Mouse (Mus musculus): ENCODE data around the gene Itga8.

Itga8 gene

DNA sequence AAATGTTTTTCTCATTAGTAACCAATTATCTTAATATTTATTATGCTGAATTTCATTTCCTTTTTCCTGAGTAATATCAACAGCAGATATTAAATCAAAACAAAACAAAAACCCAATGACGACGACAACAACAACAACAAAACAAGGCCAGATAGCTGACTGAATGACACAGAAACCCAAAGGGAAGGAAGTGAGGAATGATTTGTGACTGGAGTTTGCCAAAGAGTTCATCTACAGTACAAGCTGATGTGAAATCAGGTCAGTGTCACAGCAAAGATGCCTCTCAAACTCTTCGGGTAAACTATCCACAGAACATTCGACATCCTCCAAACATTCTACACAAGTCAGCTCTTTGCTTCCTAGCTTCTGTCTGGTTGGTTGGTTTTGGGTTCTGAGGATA is 104.0 kb downstream of the Itga8 start:
- DNase-seq (ENCODE audit: low read depth, low spot score): no peak

DNA sequence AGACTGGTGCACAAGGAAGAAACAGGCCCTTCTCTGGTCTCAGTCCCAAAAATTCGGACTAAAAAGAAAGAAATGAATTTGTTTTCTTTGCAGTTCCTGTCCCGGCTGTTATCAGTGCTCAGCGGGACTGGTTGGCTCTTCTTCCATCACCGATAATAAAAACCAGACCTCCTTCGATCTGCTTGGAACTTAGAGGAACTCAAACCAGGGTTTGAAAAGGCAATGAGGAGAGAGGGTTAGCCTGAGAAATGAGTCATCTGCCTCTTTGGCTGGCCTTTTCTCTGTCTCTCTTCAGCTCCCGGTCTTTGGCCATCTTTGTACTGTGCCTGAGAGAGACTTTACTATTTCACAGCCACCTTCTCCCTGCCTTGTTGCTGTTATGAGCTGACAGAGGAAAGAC is 112.7 kb downstream of the Itga8 start:
- no peak for DNase-seq (ENCODE audit: low read depth, low spot score)

DNA sequence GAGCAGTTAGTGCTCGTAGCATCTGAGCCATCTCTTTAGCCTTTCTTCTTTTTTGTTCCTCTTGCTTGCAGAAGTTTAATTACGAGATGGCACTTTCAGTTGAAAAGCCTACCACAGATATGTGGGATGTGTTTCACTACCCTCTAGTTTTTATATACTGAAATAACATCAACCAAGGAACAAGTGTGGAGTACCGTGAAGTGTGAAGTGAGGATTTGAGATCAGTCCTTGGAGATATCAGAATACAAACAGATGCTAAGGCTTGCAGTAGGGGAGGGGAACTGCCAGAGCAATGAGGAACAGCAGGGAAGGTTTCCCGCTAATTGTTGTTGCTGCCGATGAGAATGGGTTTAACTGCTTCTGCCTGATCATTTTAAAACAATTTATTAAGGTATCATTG is 114.1 kb downstream of the Itga8 start:
- DNase-seq (ENCODE audit: low read depth, low spot score): peak; percentile 75

DNA sequence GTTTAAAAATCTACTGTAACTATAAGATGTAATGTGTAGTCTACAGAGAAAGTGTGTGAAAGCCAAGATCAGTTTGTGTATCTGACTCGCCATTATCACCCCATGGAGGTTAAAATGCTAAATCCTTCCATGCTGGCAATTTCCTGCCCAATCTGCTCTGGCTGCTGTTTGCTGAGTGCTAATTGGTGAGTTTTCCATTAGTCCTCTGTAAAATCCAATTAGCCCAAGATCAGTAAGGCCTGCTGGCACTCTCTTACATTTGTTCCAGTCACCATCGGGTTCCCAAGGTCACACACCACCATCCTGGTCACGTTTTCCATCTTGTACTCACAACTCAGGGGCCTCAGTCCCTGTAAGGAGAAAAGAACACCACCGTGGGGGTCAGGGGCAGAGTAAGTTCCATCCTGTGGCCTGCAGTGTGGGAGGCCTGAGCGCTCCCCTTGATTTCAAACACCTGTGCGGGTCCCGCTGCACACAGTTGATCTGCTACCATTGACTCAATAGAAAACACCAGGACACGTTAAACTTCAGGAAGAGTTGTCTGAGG is 119.2 kb downstream of the Itga8 start:
- no peak for DNase-seq (ENCODE audit: low read depth, low spot score)

DNA sequence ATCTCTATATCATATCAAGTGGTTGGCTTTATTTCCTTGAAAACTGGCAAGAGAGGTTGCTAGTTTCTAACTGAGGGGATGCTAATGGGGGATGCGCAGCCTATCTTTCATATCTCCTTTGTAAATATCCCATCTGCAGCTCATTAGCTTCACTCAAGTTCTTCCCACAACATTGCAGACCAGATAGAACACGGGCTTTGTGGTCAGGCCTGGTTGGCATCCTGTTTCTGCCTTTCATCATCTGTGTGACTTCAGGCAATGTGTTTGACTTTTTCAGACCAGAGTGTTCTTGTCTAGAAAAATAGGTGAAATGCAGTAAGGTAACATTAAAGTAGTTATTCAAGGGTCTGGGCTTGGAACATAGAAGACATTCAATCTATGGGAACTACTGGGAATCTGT is 121.1 kb downstream of the Itga8 start:
- no peak for DNase-seq (ENCODE audit: low read depth, low spot score)

DNA sequence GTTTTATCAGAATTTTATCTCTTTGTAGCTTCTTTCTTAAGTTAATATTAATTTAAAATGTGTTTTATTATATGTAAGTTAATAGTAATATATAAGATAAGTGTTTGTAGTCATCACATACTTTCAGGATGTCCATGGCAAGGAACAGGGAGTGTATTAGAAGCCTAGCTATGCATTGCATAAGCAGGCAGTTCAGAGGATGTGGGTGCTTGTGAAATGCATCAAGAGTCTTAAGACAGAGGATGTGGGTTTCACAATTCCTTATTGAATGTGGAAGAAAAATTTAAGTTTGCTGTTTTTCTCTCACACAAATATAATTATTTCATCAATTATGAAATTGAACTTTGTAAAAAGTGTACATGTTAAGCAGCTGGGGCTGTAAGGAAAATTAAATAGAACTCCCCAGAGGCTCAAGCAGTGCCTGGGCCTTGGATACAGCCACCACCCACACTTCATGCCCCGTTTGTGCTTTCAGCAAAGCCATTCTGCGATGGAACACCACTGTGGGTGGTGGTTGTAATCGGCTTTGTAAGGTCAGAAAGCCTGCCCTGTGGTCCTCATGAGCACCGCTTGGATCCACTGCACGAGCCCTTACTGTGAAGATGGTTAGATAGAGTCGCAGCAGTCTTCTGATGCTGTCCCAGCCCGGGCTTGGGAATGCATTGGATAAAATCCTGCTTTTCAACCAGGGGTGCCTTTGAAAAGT is 126.8 kb downstream of the Itga8 start:
- no peak for DNase-seq (ENCODE audit: low read depth, low spot score)

DNA sequence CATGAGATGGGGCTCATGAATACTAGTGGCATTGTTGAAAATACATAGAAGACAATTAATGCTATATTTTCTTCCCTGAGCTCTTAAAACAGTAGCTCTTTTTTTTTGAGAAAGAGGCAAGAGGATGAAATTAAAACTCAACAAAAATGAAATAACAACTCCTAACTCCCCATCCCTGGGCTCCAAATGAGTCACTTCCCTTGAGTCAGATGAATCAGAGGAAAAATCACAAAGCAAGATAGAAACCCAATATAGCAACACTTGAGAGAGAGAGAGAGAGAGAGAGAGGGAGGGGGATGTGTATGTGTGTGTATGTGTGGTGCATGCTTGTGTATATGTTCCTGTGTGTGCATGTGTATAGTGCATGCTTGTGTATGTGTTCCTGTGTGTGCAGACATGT is 131.5 kb downstream of the Itga8 start:
- peak; percentile 54 for DNase-seq (ENCODE audit: low read depth, low spot score)

DNA sequence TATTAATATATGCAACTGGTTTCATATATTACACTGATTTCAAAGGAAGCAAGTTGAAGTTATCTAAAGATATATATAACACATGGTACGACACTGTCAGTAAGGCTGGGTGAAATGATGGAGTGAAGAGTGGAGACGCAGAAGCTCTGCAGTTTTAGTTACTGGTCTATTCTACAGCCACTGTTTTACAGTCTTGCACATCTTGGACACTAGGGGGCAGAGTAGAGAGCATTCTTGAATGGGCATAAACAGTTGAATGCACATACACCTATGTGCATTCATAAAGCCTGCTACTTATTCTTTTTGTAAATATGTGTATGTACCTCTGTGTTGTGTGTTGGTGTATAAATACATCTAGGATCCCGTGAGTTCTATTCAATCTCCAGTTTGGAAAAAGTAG is 141.2 kb downstream of the Itga8 start:
- no peak for DNase-seq (ENCODE audit: low read depth, low spot score)

DNA sequence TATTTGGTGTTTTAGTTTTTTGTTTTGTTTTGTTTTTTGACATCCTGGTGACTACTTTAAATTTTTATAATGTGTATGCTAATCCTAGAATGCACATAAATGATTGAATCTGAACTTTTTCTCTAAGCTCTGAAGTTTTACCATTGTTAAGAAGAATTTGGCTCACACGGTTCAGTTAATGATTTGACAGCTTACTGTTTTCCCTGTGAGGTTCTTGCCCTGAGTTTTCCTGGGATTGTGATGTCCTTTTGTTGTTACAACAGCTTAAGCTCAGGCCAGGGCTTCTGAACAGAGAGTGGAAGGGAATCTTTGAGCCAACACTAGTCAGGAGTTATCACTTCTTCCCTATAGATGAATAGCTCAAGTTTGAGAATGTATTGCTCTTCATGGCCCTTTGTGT is 144.7 kb downstream of the Itga8 start:
- no peak for DNase-seq (ENCODE audit: low read depth, low spot score)

DNA sequence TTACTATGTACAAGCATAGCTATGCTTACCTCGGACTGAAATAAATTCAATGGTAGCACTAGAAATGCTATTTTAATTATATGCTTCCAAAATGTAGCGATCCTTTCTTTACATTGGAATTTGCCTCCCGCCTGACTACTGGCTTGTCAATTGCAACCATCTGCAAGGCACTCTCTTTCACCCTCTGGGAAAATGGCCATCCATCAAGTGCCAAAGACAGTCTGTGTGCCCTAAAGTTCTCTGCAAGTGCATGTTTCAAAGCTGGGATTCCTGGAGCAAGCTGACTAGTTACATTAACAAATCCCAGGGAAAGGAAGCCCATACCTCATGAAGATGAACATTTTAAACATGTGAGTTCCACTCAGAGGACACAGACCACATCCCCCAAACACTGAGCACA is 145.3 kb downstream of the Itga8 start:
- no peak for DNase-seq (ENCODE audit: low read depth, low spot score)

DNA sequence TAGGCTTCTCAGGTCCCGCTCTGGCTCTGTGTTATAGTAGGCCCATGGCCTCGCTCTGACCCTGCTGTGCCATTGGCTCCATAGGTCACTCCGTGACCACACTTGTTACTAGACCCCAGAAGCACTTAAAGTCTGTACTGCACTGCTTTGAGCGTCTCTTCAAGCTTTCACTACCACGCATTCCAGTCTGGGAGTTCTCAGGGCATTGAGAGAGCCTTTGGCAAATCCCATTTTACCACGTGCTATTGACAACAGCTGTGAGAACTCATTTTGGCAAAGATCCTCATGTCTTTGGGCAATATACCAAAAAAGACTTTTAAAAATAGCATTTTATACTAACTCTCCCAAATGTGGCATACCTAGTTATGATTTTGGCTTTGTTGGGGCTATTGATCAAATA is 147.0 kb downstream of the Itga8 start:
- DNase-seq (ENCODE audit: low read depth, low spot score): peak; percentile 26

DNA sequence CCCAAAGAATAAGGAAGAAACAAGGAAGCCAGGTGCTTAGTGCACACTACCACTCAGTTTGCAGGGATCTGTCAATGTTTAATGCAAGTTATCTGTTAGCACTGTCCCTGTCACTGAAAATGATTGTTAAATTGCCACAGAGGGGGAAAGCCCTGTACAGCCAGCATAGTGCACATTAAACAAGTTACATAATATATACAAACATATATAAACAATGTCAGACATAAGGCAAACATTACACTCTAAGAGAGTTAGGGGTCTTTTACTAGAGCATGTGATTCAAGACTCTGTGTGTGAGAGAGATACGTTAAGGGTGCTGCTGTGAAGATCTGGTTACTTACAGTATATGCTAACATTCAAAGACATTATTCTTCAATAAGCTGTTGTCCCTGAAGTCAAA is 148.2 kb downstream of the Itga8 start:
- DNase-seq (ENCODE audit: low read depth, low spot score): no peak

DNA sequence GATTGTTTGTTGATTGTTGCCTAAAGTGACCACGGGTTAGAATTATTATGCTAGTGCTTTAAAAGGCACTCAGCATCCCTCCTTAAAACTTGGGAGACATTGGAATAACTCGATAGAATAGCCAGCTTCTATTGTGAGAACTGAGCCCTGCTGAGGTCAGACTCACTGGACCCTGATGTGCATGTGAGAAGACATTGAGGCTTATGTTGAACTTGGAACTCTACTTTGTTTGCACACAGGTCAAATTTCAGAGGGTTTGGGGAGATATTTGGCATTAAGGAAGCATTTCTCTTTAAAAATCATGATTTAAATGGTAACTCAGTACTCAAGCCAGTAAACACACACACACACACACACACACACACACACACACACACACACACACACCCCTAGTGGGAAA is 153.8 kb downstream of the Itga8 start:
- no peak for DNase-seq (ENCODE audit: low read depth, low spot score)

DNA sequence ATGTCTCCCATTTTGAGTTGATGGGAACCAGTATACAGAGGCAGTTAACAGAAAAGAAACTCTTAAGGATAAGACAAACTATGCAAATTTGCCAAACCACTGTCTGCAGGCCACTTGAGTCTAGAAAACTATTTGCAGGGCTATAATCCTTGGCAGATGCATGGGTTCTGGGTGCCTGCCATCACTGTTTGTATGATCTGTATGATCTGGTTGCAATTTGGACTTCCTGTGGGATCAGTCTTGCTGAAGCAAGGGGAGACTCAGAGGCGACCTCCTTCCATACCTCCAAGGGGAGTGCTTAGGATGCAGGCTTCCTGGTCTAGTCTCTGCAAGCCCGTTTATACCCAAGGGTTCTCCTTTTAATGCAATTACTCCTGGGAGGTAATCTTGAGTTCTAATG is 155.1 kb downstream of the Itga8 start:
- no peak for DNase-seq (ENCODE audit: low read depth, low spot score)

DNA sequence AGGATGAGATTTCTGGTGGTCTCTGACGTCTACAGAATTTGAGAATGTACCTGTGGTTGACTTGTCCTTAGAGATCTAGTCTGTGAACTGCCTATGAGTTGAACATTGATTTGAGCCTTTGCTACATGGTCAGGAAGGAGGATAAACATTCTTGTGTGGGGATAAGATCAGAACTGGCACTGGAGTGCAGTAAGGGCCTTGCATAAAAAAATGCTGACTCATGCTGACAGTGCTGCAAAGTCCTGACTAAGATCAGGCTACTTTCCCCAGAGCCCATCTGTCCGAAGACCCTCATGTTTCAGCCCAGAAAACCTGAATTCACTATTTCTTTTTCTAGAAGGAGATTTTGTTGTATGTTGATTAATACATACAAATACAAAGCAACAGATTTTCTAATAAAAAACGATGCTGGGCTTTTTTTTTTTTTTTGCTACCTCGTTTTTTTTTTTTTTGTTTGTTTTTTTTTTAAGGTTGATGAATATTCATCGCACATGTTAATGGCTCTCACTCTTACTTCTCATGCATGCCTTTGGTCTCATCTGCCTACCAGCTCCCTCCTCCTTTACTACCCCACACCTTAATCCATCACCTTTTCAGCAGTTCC is 162.9 kb downstream of the Itga8 start:
- no peak for DNase-seq (ENCODE audit: low read depth, low spot score)

DNA sequence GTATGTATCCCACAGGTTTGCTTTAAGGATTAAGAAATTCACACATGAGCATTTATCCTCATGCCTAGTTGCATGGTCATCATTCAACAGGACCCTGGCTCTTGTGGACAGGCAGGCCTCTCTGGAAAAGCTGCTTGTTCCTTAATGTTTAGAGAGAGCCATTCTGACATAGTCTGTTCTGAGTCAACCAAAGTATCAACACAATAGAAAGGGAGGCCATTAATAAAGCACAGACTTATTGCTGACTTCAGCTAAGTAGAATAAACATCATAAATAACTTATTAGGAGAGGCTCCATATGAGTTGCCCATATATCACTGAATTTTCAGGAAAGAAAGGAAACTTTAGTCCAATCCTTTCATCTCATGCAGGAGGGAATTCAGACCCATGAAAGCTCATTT is 175.1 kb downstream of the Itga8 start:
- DNase-seq (ENCODE audit: low read depth, low spot score): no peak

DNA sequence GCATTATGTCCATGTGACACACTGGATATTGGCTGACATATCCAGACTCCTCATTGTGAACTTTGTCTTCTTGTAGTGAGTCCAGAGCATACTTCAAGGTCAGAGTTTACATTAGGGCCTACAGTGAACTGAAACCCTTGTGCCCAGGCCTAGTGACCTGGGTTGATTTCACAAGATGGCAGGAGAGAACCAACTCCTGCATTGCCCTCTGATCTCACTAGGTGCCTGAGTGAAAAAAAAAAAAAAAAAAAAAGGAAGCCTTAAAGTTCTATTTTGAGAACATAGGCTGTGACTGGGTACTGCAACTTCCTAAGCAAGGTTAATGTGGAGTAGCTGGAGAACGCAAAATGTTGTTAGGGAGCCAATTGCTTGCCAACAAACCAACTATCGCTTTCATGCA is 186.2 kb downstream of the Itga8 start:
- DNase-seq (ENCODE audit: low read depth, low spot score): no peak

DNA sequence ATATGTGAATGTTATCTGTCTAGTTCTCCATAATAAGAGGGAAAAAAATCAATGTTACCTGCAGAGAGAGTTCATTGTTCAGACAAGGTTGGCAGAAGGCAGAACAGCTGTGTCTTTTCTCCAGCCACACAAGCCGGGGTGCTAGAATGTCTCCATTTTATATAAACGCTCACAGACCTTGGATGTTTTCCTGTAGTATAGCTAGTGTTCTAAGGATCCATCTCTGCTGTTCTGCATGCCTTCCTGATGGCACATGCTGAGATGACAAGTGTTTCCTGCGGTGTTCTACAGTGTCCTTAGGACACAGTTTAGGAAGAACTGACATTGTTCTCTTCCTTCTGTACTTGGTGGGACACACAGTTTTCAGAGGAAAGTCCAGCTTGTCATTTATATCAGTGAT is 192.4 kb downstream of the Itga8 start:
- no peak for DNase-seq (ENCODE audit: low read depth, low spot score)

DNA sequence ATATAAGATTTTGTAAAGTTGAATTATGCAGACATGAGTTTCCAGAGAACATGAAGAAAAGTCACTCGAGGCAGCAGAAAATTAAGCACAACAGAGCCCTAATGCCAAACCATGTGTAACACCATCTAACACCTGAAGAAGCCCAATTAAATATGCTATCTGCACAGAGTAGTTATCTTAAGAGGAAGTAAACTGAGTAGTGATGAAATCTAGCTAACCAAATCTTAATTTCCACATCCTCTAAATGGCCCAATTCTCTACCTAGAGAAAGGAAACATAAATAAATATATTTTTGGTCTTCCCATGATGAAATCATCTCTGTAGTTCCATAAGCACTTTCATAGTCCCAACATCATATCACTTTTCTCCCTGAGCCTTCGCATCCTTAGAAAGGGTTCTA is 193.4 kb downstream of the Itga8 start:
- DNase-seq (ENCODE audit: low read depth, low spot score): no peak

DNA sequence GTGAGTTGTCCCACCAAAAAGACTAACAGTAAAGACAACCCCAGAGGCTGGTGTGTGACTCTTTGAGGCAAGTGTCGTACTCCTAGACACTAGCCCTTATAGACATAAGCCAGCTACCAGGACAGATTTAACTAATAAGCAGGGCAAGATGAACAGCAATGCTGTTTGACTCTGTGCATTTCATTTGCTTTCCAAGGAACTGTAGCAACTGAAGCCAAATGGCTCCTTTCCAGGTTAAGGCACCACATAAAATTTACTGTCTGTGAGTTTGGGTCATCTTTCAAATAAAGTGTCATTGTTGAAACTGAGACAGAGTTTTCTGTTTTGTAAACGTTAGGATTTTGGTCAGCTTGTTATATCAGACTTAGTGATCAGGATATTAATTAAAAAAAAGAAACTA is 194.5 kb downstream of the Itga8 start:
- DNase-seq (ENCODE audit: low read depth, low spot score): no peak

DNA sequence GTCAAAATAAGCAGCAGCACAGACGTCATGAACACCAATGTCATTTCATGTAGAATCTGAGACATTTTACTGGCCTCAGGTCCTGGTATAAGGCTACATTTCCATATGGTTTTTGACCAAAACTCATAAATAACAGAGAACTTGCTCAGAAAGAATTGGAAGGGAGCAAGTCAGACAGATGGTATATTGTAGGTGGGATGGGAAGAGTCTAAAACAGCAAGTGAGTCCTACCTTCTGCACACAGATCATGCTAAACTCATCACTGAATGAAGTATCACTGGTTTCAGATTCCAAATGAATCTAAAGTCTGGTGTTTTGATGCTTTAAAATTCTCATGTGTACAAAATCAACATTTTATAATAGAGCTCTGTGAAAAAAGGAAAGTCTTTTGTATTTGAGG is 198.5 kb downstream of the Itga8 start:
- peak; percentile 39 for DNase-seq (ENCODE audit: low read depth, low spot score)

DNA sequence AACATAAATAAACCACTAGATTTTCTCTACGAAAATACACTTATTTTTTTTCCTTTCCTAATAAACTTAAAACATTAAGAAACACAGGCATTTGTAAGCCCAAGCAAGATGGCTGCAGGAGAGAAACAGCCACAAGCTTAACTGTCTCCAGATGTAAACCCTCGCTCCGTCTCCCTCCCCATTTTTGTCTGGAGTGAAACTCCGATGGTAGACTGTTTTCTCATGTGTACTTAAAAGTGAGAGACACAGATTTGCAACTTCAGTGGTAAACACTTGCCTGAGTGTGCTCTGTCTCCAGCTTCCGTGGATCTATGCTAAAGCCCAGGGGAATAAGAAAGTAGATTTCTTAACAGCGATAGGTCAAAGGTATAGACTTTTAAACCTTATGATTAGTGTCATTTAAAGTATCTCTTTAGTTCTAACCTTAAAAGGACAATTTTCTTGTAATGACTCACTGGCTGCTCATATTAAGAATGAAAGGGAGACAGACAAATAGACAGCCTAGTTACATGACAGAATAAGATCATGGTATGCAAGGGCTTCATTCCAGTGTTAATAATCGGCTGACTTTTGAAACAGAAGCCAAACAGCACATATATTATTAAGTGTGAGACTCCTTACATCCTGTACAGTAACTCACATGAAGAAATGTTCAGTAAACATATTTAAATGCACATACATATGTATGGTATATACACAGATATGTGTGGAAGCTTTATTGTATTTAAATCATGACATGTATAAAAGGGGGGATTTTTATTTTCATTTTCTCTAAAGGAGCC is 209.3 kb downstream of the Itga8 start:
- DNase-seq (ENCODE audit: low read depth, low spot score): no peak

DNA sequence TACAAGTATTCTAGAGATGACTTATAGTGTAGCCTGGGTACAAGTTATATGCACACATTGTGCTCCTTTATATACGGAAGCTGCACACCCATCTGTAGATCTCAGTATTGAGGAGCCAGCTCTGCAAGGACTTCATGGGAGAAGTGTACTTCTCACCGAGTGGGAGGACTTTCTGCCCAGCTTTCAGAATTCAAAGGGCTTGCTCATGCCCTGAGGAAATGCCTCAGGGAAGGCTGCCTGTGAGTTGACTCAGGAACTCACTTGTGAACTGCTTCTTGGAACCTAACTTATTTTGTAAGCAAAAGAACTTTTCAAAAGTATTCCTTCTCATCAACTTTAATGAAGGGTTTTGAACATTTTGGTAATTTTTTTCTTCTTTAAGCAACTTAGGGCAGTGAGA is 210.7 kb downstream of the Itga8 start:
- no peak for DNase-seq (ENCODE audit: low read depth, low spot score)

All from telencephalon, adult 2 months (tissue).